Mouse (Mus musculus): Measurements from ENCODE around the gene Apol9a.
A peak's percentile ranks its signal among the peaks of the same experiment; 100 is the strongest.
"Not testable (repeated sequence)": the region's sequence is repeated elsewhere in the genome, so short reads cannot be mapped to it uniquely, and the experiment has no call there.

Apol9a gene

DNA sequence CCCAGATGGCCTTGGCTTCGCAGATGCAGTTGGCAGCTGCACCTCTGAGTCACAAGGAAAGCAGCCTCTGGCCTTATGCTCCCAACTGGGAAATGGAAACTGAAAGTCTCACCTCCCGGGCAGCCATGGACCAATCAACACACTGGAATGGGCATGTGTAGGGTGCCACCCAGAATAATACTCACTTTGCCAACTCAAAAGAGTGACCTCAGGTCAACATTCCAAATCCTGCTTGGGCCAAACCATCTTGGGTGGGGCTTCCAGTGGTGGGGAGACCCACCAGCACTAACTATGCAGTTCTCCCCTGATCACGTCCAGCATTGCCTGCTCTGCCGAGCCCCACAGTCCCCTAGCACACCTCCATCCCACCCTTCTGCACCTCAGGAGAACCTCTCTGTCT, at the start of gene Apol9a:
Apol9a (minus strand) TSS at position 101 of the 400 bp plus-strand sequence.
- TF ChIP-seq GATA4 (IDR thresholded peaks at IDR 0.05; ENCODE audit: insufficient replicate concordance, low read length), result not testable (repeated sequence)

- not testable (repeated sequence) for TF ChIP-seq GATA4 (IDR thresholded peaks at IDR 0.05; ENCODE audit: insufficient replicate concordance, low read length)
Measured at GRCm38 (mm10) chr15:77447392-77447791, 36.5 kb upstream of the Apol9a start, which contains the start of gene Apol7b. Gene Apol7b, minus strand, starts transcription at chr15:77447492.

DNA sequence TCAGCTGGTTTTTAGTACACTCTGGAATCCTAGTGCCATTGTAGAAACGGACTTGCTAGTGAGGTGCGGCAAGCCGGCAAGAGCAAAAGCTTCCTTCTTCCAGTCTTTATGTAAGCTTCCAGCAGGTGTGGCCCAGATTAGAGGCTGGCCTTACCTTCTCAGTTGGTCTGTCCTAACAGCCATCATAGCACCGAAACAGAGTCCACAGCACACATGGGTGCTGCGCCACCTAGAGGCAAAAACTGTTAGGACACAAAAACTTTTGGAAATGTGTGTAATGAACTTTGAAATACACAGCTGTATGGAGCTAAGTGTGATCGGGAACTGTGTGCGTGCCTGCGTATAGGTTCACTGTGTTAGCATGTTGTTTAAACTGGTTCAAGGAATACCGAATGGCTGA, 11.9 kb downstream of the Apol9a start, which contains the start of gene Apol7a:
Apol7a (minus strand) TSS at position 84 of the 400 bp plus-strand sequence.
- not testable (repeated sequence) for TF ChIP-seq GATA4 (IDR thresholded peaks at IDR 0.05; ENCODE audit: insufficient replicate concordance, low read length)

- TF ChIP-seq GATA4 (IDR thresholded peaks at IDR 0.05; ENCODE audit: insufficient replicate concordance, low read length), result peak; percentile 91
Measured at GRCm38 (mm10) chr15:77393832-77394231, 17.1 kb downstream of the Apol9a start.

DNA sequence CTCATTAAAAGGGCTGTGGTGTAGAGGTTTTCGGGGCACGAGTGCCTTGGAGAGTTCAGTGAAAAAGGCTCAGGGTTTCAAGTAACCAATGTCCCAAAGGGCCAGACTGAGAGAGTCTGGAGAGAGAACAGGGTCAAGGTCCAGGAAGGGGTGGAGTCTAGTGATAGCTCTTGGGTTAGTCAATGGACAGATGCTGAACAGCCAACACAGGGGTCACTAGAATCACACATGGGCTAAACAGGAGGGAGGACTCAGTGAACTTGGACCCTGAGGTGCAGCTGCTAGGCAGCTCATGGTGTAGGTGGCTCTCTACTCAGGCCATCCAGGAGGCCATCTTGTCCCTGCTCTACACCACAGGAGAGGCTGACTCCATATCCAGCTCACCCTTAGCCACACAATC, 23.5 kb downstream of the Apol9a start:
- no peak for TF ChIP-seq GATA4 (IDR thresholded peaks at IDR 0.05; ENCODE audit: insufficient replicate concordance, low read length)

GRCm38 (mm10) chr15:77384340-77385030, 26.4 kb downstream of the Apol9a start:
- no peak for TF ChIP-seq GATA4 (IDR thresholded peaks at IDR 0.05; ENCODE audit: insufficient replicate concordance, low read length)

DNA sequence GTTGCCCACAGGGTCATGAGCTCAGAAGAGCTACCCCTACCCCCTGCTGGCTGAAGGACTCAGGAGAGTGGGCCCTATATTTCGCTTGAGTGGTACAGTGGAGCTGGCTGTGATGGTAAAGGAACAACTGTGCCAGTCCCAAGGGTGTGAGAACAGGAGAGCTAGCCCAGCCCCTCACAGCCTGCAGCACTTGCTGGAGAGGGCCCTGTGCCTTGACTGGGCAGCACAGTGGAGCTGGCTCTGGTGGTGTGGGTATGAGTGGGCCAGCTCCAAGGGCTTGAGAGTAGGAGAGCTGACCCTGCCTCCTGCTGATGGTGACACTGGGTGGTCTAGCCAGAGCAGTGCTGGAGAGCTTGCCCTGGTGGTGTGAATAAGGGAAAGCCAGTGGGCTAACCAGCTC, 28.1 kb downstream of the Apol9a start:
- TF ChIP-seq GATA4 (IDR thresholded peaks at IDR 0.05; ENCODE audit: insufficient replicate concordance, low read length), result no peak

DNA sequence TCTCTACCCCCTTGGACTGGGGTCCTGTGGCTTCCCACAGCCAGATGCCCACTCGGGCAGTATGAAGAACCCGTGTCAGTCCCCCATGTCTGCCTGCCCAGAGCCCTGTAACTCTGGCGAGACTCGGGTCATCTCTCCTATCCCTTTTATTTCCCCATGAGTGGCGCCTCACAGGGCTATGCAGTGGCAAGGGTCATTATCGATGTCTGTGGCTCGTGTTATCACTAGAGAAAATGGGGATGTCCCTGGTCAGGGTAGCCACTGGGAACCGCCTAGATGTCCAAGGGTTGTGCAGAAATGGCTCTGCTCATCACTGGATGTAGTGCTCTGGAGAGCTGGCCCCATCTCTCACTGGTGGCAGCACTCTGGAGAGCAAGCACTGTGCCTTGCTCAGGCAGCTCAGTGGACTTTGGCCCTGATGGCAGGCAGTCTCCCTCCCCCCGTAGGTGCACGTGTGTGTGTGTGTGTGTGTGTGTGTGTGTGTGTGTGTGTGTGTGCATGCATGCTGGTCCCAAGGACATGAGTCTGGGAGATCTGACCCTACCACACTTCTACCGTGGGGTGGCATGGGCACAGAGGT, 28.6 kb downstream of the Apol9a start:
- no peak; the same call in 1 of the 2 replicates for TF ChIP-seq GATA4 (IDR thresholded peaks at IDR 0.05; ENCODE audit: insufficient replicate concordance, low read length)

DNA sequence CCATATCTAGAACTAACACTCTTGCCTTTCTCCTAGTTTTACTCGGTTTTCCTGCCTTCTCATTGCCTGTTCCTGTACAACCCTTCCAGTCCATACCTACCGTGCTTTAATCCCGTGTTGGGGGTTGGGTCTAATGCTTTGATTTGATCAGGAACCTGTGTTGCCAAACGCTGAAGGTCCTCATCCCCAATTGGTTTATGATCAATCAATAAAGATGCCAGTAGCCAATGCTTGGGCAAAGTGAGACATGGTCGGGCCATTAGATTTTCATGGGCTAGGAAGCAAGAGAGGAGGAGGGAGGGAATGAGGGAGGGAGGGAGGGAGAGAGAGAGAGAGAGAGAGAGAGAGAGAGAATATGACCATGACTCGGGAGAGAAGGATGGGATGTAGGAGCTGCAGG, 29.5 kb downstream of the Apol9a start:
- TF ChIP-seq GATA4 (IDR thresholded peaks at IDR 0.05; ENCODE audit: insufficient replicate concordance, low read length), result no peak

GRCm38 (mm10) chr15:77379921-77380320, 31.0 kb downstream of the Apol9a start:
- no peak for TF ChIP-seq GATA4 (IDR thresholded peaks at IDR 0.05; ENCODE audit: insufficient replicate concordance, low read length)

DNA sequence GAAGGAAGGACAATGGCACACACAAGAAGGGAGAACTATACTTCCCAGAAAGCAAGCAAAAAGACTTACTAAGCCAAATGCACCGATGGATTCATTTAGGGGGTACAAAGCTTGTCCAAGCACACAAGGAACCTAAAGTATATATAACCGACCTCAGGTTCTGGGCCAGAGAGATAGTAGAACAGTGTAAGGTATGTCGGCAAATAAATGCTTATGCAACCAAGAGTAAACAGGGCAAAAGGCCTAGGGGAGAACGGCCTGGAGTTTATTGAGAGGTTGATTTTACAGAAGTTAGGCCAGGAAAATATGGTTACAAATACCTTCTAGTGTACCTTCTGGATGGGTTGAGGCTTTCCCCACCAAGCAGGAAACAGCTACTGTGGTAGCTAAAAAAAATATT, 33.5 kb downstream of the Apol9a start:
- no peak for TF ChIP-seq GATA4 (IDR thresholded peaks at IDR 0.05; ENCODE audit: insufficient replicate concordance, low read length)

- TF ChIP-seq GATA4 (IDR thresholded peaks at IDR 0.05; ENCODE audit: insufficient replicate concordance, low read length), result no peak
Measured at GRCm38 (mm10) chr15:77376920-77377319, 34.0 kb downstream of the Apol9a start.

DNA sequence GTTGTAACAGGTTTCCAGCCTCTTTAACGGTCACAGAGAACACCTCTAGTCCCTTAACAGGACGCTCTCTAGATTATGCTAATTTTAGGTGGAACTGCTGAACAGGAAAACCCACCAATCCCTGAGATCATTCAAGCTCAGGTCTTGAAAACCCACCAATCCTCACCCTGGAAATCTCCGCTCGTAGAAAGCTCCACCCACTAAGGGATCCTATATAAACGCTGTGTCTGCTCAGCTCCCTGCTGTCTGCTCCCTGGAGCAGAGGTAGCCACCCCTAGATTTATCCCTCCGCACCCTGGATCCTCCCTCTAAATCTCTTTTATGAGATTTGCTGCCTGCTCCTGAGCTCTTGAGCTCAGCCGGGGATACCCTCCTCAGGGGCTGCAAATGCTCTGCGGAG, 40.3 kb downstream of the Apol9a start:
- no peak for TF ChIP-seq GATA4 (IDR thresholded peaks at IDR 0.05; ENCODE audit: insufficient replicate concordance, low read length)

DNA sequence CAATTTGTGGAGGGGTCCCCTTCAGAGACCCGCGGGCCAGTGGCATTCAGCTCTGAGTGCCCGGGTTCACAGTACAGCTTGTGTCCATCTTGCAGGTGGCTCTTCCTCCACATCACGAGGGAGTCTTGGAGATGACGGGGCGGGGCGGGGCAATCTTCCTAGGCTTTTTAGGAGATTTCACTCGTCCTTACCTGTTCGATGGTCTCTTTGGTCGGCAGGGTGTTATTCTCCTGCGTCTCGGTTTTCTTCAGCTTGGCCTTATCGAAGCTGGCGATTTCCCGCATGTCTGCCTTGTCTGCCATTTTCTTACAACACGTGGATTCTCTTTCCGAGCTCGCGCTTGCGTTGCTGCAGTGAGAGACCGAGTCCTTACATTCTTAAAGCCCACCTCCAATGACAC, 41.0 kb downstream of the Apol9a start:
- no peak for TF ChIP-seq GATA4 (IDR thresholded peaks at IDR 0.05; ENCODE audit: insufficient replicate concordance, low read length)

DNA sequence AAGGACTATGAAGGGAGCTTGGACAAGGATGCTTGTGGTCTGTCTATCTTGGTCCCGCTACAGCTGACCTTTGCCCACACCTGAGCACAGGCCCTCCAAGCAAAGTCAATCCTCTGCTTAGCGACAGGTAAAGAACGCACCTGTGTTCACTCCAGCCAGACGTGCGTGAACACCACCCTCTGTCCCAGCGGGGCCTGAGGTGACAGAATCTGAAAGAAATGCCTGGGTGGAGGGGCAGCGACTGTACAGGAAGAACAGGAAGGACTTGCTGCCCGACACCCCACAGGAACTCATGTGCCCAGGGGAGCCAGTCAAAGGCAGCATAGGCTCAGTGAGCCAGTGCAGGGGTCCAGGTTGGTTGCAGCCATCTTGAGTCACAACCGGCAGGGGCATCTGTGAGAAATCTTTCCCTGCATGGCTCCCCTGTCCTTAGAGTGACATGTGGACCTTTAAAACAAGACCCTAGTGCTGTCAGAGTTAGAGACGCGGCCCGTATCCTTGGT, 42.1 kb downstream of the Apol9a start:
- TF ChIP-seq GATA4 (IDR thresholded peaks at IDR 0.05; ENCODE audit: insufficient replicate concordance, low read length), result no peak

- no peak for TF ChIP-seq GATA4 (IDR thresholded peaks at IDR 0.05; ENCODE audit: insufficient replicate concordance, low read length)
Measured at GRCm38 (mm10) chr15:77368148-77368547, 42.8 kb downstream of the Apol9a start.
